Mouse (Mus musculus) heart, embryonic 14.5 days (tissue): ENCODE results near the gene Fgfbp3. TPM values are rescaled to one million over a fixed set of nuclear protein-coding genes. Genes with fewer than 3 reads are reported as not detected.

Experiments
- ATAC-seq: fragments of 200-750 bp; cut with Nextera tagmentation; 2 replicates; pipeline ENCODE4 v1.8.0; 2017; ENCODE audit warnings: low read depth, moderate TSS enrichment; ENCODE audit not compliant: insufficient number of reproducible peaks, insufficient read depth, low FRiP score
- H3K27ac ChIP-seq, 2 experiments: fragments of 200-500 bp in 1 of 2; fragments of 300-500 bp in 1 of 2; sonication (generic) in 1 of 2; replicated peaks in 1 of 2; 2 replicates each; pipeline ENCODE4 v1.5.1; 2012 to 2014; ENCODE audit warnings: low read depth in 2 of 2, low read length in 2 of 2, control low read depth in 1 of 2, mild to moderate bottlenecking in 1 of 2, mixed read lengths in 1 of 2; ENCODE audit not compliant: control insufficient read depth in 1 of 2, insufficient read depth in 1 of 2
- H3K27me3 ChIP-seq: fragments of 300-500 bp; sonication (generic); 2 replicates; pipeline ENCODE4 v1.6.1; 2014; ENCODE audit warnings: mild to moderate bottlenecking, low read length, control low read depth; ENCODE audit not compliant: control insufficient read depth, insufficient read depth
- H3K36me3 ChIP-seq: fragments of 300-500 bp; sonication (generic); 2 replicates; pipeline ENCODE4 v1.6.1; 2014; ENCODE audit warnings: mild to moderate bottlenecking, control low read depth, low read length, mixed read lengths; ENCODE audit not compliant: control insufficient read depth, insufficient read depth
- H3K4me1 ChIP-seq, 2 experiments: fragments of 200-500 bp in 1 of 2; fragments of 300-500 bp in 1 of 2; sonication (generic) in 1 of 2; 2 replicates each; pipeline ENCODE4 v1.6.1; 2012 to 2014; ENCODE audit warnings: low read length in 2 of 2, control low read depth in 1 of 2, mixed read lengths in 1 of 2; ENCODE audit not compliant: control insufficient read depth in 2 of 2, insufficient read depth in 2 of 2
- H3K4me2 ChIP-seq: fragments of 300-500 bp; sonication (generic); 2 replicates; pipeline ENCODE4 v1.6.1; 2014; ENCODE audit warnings: mild to moderate bottlenecking, low read length
- H3K4me3 ChIP-seq, 2 experiments: fragments of 200-500 bp in 1 of 2; fragments of 300-500 bp in 1 of 2; sonication (generic) in 1 of 2; 2 replicates each; pipeline ENCODE4 v1.5.1; 2012 to 2014; ENCODE audit warnings: low read length in 2 of 2, mild to moderate bottlenecking in 2 of 2, control low read depth in 1 of 2, low read depth in 1 of 2, moderate library complexity in 1 of 2; ENCODE audit not compliant: control insufficient read depth in 1 of 2, insufficient read depth in 1 of 2
- H3K9ac ChIP-seq: fragments of 300-500 bp; sonication (generic); 2 replicates; pipeline ENCODE4 v1.6.1; 2014; ENCODE audit warnings: mild to moderate bottlenecking, low read length
- H3K9me3 ChIP-seq: fragments of 300-500 bp; sonication (generic); 2 replicates; pipeline ENCODE4 v1.6.1; 2016; ENCODE audit warnings: low read length, control low read depth; ENCODE audit not compliant: control insufficient read depth
- WGBS: fragments of 180-500 bp; shearing (Covaris S2); extraction: QIAGEN DNeasy Blood & Tissue Kit; methylation state at CpG from one replicate; pipeline ENCODE4 v1.1.7; 2014; 5-methylcytosine and 5-hydroxymethylcytosine counted together
- polyA plus RNA-seq: library from polyadenylated mRNA; unstranded; fragments of >200 nt; fragmentation: Nextera tagmentation; extraction: Ambion mirVana; gene quantifications from 2 replicates; pipeline ENCODE4 v1.2.1, GENCODE M21; 2014

Gene Fgfbp3
- polyA plus RNA-seq, 1 experiment from 2014 or later: 3.0 TPM

GRCm38 (mm10) chr19:36909676-36910292 lies 9.6 kb downstream of the Fgfbp3 start:
- no peak overlapping the region for H3K9ac ChIP-seq
- ATAC-seq: no peak
- WGBS: 20% methylated on average over 9 of the region's 9 CpGs
- H3K4me1 ChIP-seq: peaks cover 0 to 4% of the 10 kb centered on the region in 2 experiments; a peak in 2 of 4 replicates
- no peak overlapping the region for H3K4me2 ChIP-seq
- H3K36me3 ChIP-seq: no peaks in the 10 kb centered on the region
- no peaks in the 10 kb centered on the region for H3K9me3 ChIP-seq
- H3K27me3 ChIP-seq: no peaks in the 10 kb centered on the region
- no peak overlapping the region for H3K4me3 ChIP-seq
- no peak overlapping the region for H3K27ac ChIP-seq

DNA sequence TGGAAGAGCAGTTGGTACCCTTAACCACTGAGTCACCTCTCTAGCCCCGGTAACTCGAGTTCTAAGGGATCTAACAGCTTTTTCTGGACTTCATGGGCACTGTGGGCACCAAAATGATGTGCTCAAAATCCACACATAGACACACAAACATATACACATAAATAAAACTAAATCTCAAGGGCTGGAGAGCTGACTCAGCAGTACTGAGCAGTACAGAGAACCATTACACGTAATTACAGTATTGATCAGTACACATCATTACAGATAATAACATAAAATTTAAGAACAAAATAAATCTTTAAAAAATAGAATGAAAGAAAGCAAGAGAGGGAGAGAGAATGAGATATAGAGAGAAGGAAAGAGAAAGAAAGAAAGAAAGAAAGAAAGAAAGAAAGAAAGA lies 10.3 kb downstream of the Fgfbp3 start:
- no peak overlapping the region for H3K27ac ChIP-seq
- H3K4me2 ChIP-seq: no peak overlapping the region
- ATAC-seq: no peak
- no peak overlapping the region for H3K4me3 ChIP-seq
- no peaks in the 10 kb centered on the region for H3K27me3 ChIP-seq
- H3K36me3 ChIP-seq: no peaks in the 10 kb centered on the region
- H3K9ac ChIP-seq: no peak overlapping the region
- 77% methylated on average over 3 of the region's 3 CpGs for WGBS
- H3K9me3 ChIP-seq: no peaks in the 10 kb centered on the region
- peaks cover 0 to 4% of the 10 kb centered on the region in 2 experiments; a peak in 2 of 4 replicates for H3K4me1 ChIP-seq

DNA sequence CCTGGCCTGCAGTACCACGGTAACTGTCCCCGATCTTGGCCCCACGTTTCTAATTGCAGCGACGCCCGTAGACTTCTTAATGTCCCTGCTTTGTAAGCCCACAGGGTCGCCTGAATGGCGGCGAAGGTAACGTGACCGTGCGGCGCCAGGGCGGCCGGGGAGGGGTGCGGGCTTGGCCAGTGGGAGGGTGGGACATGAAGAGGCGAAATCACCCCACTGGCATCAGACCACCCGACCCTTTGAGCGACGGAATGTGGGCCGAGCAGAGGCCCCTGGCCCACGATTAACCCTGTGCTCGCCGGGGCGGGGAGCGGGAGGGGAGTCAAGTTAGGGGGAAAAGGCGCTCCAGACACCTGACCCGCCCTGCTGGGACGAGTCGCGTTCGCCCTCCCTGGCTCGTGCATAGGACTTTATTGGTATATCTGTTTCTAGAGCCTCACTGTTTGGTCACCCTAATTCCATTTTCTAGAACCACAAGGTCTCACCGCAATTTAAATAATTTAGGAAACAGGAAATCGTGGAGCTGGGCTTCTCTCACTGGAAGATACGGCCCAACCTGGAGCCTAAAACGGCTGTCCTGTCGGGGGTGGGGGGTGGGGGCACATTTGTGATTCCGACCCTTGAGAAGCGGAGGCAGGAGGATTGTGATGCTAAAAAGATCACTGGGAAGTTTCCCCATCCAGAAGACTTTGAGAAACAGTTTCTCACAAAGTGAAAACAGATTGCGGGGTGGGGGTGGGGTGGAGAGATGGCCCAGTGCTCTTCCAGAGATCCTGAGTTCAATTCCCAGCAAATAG lies 15.0 kb downstream of the Fgfbp3 start:
- no peaks in the 10 kb centered on the region for H3K9me3 ChIP-seq
- no peaks in the 10 kb centered on the region for H3K36me3 ChIP-seq
- H3K9ac ChIP-seq: peak overlapping the region; percentile 81
- WGBS: 2% methylated on average over 41 of the region's 41 CpGs
- peak; percentile 70 for ATAC-seq
- peak overlapping the region; percentile 81 for H3K4me2 ChIP-seq
- H3K4me3 ChIP-seq: peak overlapping the region; percentile 44 to 61
- H3K27me3 ChIP-seq: no peaks in the 10 kb centered on the region
- H3K4me1 ChIP-seq: peaks cover 0 to 4% of the 10 kb centered on the region in 2 experiments; a peak in 2 of 4 replicates
- peak overlapping the region; percentile 77 to 88 for H3K27ac ChIP-seq

DNA sequence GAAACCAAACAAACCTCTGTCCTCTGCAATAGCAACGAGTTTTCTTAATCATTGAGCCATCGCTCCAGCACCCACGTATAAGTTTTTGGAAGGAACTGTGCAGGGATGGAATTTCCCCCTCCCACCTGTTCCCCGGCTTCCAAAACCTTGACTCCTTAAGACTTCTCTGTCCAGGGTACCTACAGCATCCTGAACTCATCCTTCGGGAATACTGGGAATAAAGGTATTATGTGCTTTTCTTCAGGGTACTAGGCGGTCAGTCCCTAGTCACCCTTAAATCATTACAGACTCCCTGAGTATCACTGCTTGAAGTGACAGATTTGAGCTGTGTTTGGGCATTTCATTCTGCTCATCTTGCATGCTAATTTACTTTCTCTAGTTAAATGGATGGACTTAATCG lies 16.0 kb downstream of the Fgfbp3 start:
- Histone ChIP-seq H3K9me3 (no peaks in the 10 kb centered on the region), H3K4me3 (peak overlapping the region in 1 of 2 experiments; percentile 61; a peak in 1 of 4 replicates), H3K9ac (peak overlapping the region; percentile 81), H3K36me3 (no peaks in the 10 kb centered on the region), H3K27ac (peak overlapping the region in 1 of 2 experiments; percentile 88; a peak in 1 of 4 replicates), H3K4me1 (peaks cover 0 to 4% of the 10 kb centered on the region in 2 experiments; a peak in 2 of 4 replicates), H3K27me3 (no peaks in the 10 kb centered on the region), H3K4me2 (peak overlapping the region; percentile 81)
- 49% methylated on average over 7 of the region's 7 CpGs for WGBS
- no peak for ATAC-seq

- Histone ChIP-seq H3K4me2 (no peak overlapping the region), H3K9ac (no peak overlapping the region), H3K4me3 (no peak overlapping the region), H3K4me1 (no peaks in the 10 kb centered on the region), H3K27ac (no peak overlapping the region), H3K27me3 (no peaks in the 10 kb centered on the region), H3K9me3 (no peaks in the 10 kb centered on the region), H3K36me3 (peaks cover 28% of the 10 kb centered on the region)
- WGBS: 55% methylated on average over 9 of the region's 9 CpGs
- ATAC-seq: no peak
Measured at GRCm38 (mm10) chr19:36897778-36898177, 21.6 kb downstream of the Fgfbp3 start.

DNA sequence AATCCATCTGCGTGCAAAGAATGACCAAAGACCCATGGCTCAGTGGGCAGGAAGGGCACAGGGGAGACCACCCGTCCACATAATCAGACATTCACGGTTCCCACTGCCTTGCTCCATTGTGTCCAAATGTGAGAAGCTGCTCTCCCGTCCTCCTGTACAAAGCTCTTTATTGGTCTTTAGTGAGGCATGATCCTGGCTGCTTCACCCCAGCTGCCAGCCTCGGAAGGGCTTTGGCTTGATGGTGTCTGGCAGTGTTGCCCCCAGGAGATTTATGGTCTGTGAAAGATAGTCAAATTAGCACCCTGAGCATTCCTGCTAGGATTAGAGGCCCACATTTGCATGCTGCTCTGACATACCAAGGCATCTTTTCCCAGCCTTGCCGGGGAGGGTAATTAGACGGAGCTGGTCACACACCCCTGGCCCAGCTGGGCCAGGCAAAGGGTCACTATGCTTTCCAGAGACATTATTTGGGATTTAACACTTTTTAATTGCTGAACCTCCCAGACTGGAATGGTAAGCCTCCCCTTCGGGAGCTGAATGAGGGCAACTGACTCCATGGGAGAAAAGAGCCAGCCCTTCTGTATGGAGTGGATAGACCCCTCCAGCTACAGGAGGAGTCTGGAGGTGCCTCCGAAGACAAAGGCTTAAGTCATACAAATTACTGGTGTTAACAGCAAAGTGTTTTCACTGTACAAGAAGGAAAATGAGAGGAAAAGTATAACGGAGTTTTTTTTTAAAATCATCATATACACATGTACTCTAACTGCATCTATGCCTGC lies 22.4 kb downstream of the Fgfbp3 start:
- ATAC-seq: no peak
- H3K9me3 ChIP-seq: no peaks in the 10 kb centered on the region
- H3K27me3 ChIP-seq: no peaks in the 10 kb centered on the region
- no peak overlapping the region for H3K4me2 ChIP-seq
- 27% methylated on average over 10 of the region's 10 CpGs for WGBS
- H3K4me1 ChIP-seq: no peaks in the 10 kb centered on the region
- H3K4me3 ChIP-seq: no peak overlapping the region
- no peak overlapping the region for H3K9ac ChIP-seq
- H3K27ac ChIP-seq: no peak overlapping the region
- peaks cover 36% of the 10 kb centered on the region for H3K36me3 ChIP-seq

DNA sequence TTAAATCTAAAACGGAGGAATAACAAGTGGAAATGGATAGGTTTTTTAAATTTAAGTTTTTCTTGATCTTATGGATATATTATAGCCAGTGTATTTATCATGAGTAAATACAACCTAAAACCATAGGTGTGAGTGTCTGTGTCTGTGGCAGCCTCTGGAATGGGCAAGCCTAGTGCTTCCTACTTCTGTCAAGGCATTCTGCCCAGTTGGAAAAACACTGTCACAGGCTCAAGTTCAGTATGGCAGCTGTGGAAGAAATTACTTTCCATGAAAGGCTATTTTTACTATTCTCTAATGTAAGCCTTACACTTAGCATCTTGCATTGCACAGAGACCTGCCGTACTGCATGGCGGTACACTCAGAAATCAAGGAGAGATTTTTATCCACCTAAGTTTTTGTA lies 27.7 kb downstream of the Fgfbp3 start:
- no peaks in the 10 kb centered on the region for H3K27me3 ChIP-seq
- H3K36me3 ChIP-seq: peaks cover 88% of the 10 kb centered on the region
- H3K4me1 ChIP-seq: no peaks in the 10 kb centered on the region
- WGBS: 98% methylated on average over 3 of the region's 3 CpGs
- H3K9ac ChIP-seq: no peak overlapping the region
- H3K9me3 ChIP-seq: no peaks in the 10 kb centered on the region
- no peak overlapping the region for H3K4me2 ChIP-seq
- no peak for ATAC-seq
- H3K27ac ChIP-seq: no peak overlapping the region
- no peak overlapping the region for H3K4me3 ChIP-seq
